Mouse (Mus musculus): ENCODE data around the gene Heca. TPM values are rescaled to one million over a fixed set of nuclear protein-coding genes. Genes with fewer than 3 reads are reported as not detected.
A peak's percentile ranks its signal among the peaks of the same experiment; 100 is the strongest.
"Not testable (repeated sequence)": the region's sequence is repeated elsewhere in the genome, so short reads cannot be mapped to it uniquely, and the experiment has no call there.

The Heca gene
- polyA plus RNA-seq (2015; fragmentation: Nextera tagmentation; extraction: Ambion mirVana), result 4.4 and 6.4 TPM in 2 replicates

DNA sequence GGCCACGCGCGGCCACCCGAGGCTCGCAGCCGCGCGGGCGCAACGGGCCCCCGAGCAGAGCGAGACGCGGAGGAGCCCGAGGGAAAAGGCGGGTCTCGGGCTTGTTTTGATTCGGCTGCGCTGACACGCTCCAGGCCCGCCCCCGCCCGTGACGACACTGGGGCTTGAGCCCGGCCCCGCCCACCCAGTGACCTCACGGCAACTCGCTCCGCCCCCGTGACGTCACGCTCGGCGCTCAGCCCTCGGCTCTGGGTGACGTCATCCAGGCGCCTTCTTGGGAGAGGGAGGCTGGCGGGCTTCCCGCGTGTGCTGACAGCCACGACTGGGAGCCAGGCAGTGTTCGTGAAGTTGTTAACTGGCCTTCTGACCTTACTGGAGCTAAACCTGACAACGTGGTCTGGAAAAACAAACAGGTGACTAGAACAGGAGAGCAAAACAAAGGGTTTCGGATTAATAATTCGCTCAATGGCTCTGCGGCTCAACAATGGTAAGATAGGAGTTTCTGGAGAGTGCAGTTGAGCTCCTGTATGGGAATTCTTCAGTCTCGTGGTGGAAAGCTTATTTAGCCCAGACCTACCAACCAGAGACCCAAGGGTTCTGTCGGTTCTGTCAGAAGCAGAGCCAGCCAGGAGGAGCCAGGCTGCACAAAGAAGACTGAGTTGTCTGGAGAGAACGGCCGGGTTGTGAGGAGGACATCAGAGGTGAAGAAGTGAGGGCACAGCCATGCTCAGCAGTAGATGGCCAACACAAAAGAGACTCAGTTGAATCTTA lies at the start of gene Heca:
Heca (minus strand) TSS at position 108 of the 771 bp plus-strand sequence.
- peak within 1 kb of the TSS; percentile 91 for H3K9ac ChIP-seq (ENCODE audit: low read depth, low read length)
- ATAC-seq, result peak; percentile 97
- peaks cover 15% of the 10 kb centered on the region for H3K4me1 ChIP-seq (ENCODE audit: control insufficient read depth, insufficient read depth, low read length)
- H3K9me3 ChIP-seq (replicated peaks; ENCODE audit: control insufficient read depth, low read length, poor library complexity, severe bottlenecking), result 0 out of 2 replicates have a peak, but pooled peaks cover 2% of the 10 kb centered on the region
- peak within 1 kb of the TSS; percentile 93 for H3K4me3 ChIP-seq (ENCODE audit: low read depth, low read length)
- H3K4me2 ChIP-seq (ENCODE audit: low read length), result peak within 1 kb of the TSS; percentile 63
- H3K27ac ChIP-seq (ENCODE audit: low read length), result peak within 1 kb of the TSS; percentile 92
- H3K27me3 ChIP-seq (ENCODE audit: control insufficient read depth, insufficient read depth, low read depth, low read length), result no peaks in the 10 kb centered on the region
- no peaks in the 10 kb centered on the region for H3K36me3 ChIP-seq (ENCODE audit: control insufficient read depth, insufficient read depth, low read length)
- WGBS, result 8% methylated on average over 50 of the region's 50 CpGs

GRCm38 (mm10) chr10:17990576-17990975 lies 42.7 kb upstream of the Heca start:
- Histone ChIP-seq H3K4me2 (ENCODE audit: low read length) (no peak overlapping the region), H3K27ac (ENCODE audit: low read length) (no peak overlapping the region), H3K4me3 (ENCODE audit: low read depth, low read length) (no peak overlapping the region), H3K9me3 (replicated peaks; ENCODE audit: control insufficient read depth, low read length, poor library complexity, severe bottlenecking) (no peaks in the 10 kb centered on the region), H3K27me3 (ENCODE audit: control insufficient read depth, insufficient read depth, low read depth, low read length) (no peaks in the 10 kb centered on the region), H3K9ac (ENCODE audit: low read depth, low read length) (no peak overlapping the region), H3K36me3 (ENCODE audit: control insufficient read depth, insufficient read depth, low read length) (no peaks in the 10 kb centered on the region), H3K4me1 (ENCODE audit: control insufficient read depth, insufficient read depth, low read length) (no peaks in the 10 kb centered on the region)
- 93% methylated on average over 4 of the region's 4 CpGs for WGBS
- ATAC-seq, result no peak

- Histone ChIP-seq H3K4me3 (ENCODE audit: low read depth, low read length) (no peak overlapping the region), H3K9me3 (replicated peaks; ENCODE audit: control insufficient read depth, low read length, poor library complexity, severe bottlenecking) (no peaks in the 10 kb centered on the region), H3K4me1 (ENCODE audit: control insufficient read depth, insufficient read depth, low read length) (no peaks in the 10 kb centered on the region), H3K27me3 (ENCODE audit: control insufficient read depth, insufficient read depth, low read depth, low read length) (no peaks in the 10 kb centered on the region), H3K4me2 (ENCODE audit: low read length) (no peak overlapping the region), H3K27ac (ENCODE audit: low read length) (no peak overlapping the region), H3K36me3 (ENCODE audit: control insufficient read depth, insufficient read depth, low read length) (no peaks in the 10 kb centered on the region), H3K9ac (ENCODE audit: low read depth, low read length) (no peak overlapping the region)
- ATAC-seq, result no peak
- WGBS, result 80% methylated on average over 6 of the region's 6 CpGs
These were observed 41.3 kb upstream of the Heca start for GRCm38 (mm10) chr10:17989136-17989535.

GRCm38 (mm10) chr10:17987823-17988423 lies 40.1 kb upstream of the Heca start:
- H3K4me2 ChIP-seq (ENCODE audit: low read length), result no peak overlapping the region
- WGBS, result 85% methylated on average over 8 of the region's 8 CpGs
- no peaks in the 10 kb centered on the region for H3K27me3 ChIP-seq (ENCODE audit: control insufficient read depth, insufficient read depth, low read depth, low read length)
- H3K9me3 ChIP-seq (replicated peaks; ENCODE audit: control insufficient read depth, low read length, poor library complexity, severe bottlenecking), result no peaks in the 10 kb centered on the region
- no peak overlapping the region for H3K9ac ChIP-seq (ENCODE audit: low read depth, low read length)
- H3K36me3 ChIP-seq (ENCODE audit: control insufficient read depth, insufficient read depth, low read length), result no peaks in the 10 kb centered on the region
- no peak overlapping the region for H3K4me3 ChIP-seq (ENCODE audit: low read depth, low read length)
- H3K27ac ChIP-seq (ENCODE audit: low read length), result no peak overlapping the region
- ATAC-seq, result no peak
- H3K4me1 ChIP-seq (ENCODE audit: control insufficient read depth, insufficient read depth, low read length), result no peaks in the 10 kb centered on the region

DNA sequence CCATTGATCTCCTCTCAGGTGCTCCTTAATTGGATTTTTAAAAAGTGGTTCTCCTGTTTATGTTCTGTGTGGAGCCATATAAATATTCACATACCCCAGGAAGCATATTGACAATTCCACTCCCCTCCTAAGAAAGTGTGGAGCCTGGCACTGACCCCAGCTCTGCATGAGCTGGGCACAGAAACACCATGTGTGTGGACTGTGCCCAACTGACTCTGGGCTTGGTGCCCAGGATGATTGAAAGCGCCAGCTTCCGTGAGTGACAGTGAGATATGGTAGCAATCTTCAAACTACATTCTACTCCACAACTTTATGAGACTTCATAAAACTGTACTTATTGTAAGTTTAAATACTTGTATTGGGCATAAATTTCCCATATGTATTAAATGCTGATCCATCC lies 35.4 kb upstream of the Heca start:
- WGBS, result 78% methylated on average over 2 of the region's 2 CpGs
- no peaks in the 10 kb centered on the region for H3K9me3 ChIP-seq (replicated peaks; ENCODE audit: control insufficient read depth, low read length, poor library complexity, severe bottlenecking)
- no peaks in the 10 kb centered on the region for H3K27me3 ChIP-seq (ENCODE audit: control insufficient read depth, insufficient read depth, low read depth, low read length)
- H3K4me3 ChIP-seq (ENCODE audit: low read depth, low read length), result no peak overlapping the region
- no peaks in the 10 kb centered on the region for H3K4me1 ChIP-seq (ENCODE audit: control insufficient read depth, insufficient read depth, low read length)
- H3K9ac ChIP-seq (ENCODE audit: low read depth, low read length), result no peak overlapping the region
- peak; percentile 56; the same call in 1 of the 2 replicates for ATAC-seq
- no peaks in the 10 kb centered on the region for H3K36me3 ChIP-seq (ENCODE audit: control insufficient read depth, insufficient read depth, low read length)
- H3K27ac ChIP-seq (ENCODE audit: low read length), result no peak overlapping the region
- H3K4me2 ChIP-seq (ENCODE audit: low read length), result no peak overlapping the region

DNA sequence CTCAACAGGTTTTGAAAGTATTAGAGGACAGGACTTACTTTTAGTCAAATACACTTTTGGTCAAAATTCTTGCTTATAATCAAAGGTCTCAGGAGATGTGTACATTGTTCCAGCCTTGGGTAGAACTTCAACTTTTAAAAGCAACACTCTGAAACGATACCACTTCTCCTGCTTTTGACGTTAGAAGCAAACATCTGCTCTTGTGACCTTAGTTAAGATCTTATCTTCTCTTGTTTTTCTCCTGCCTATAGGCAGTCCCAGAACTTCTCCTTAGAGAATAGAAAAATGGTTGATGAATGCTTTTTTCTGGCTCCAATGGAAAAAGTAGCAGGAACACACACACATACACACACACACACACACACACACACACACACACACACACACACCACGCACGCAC lies 18.2 kb upstream of the Heca start:
- no peak overlapping the region for H3K27ac ChIP-seq (ENCODE audit: low read length)
- ATAC-seq, result no peak
- no peaks in the 10 kb centered on the region for H3K36me3 ChIP-seq (ENCODE audit: control insufficient read depth, insufficient read depth, low read length)
- 82% methylated on average over 4 of the region's 4 CpGs for WGBS
- no peak overlapping the region for H3K9ac ChIP-seq (ENCODE audit: low read depth, low read length)
- no peaks in the 10 kb centered on the region for H3K4me1 ChIP-seq (ENCODE audit: control insufficient read depth, insufficient read depth, low read length)
- no peak overlapping the region for H3K4me2 ChIP-seq (ENCODE audit: low read length)
- no peaks in the 10 kb centered on the region for H3K27me3 ChIP-seq (ENCODE audit: control insufficient read depth, insufficient read depth, low read depth, low read length)
- H3K4me3 ChIP-seq (ENCODE audit: low read depth, low read length), result no peak overlapping the region
- no peaks in the 10 kb centered on the region for H3K9me3 ChIP-seq (replicated peaks; ENCODE audit: control insufficient read depth, low read length, poor library complexity, severe bottlenecking)

GRCm38 (mm10) chr10:17950761-17951160 lies 2.9 kb upstream of the Heca start:
- Histone ChIP-seq H3K4me2 (ENCODE audit: low read length) (no peak overlapping the region), H3K4me1 (ENCODE audit: control insufficient read depth, insufficient read depth, low read length) (peaks cover 8% of the 10 kb centered on the region), H3K9me3 (replicated peaks; ENCODE audit: control insufficient read depth, low read length, poor library complexity, severe bottlenecking) (peaks cover 7% of the 10 kb centered on the region; the same call in 1 of the 2 replicates), H3K36me3 (ENCODE audit: control insufficient read depth, insufficient read depth, low read length) (no peaks in the 10 kb centered on the region), H3K27me3 (ENCODE audit: control insufficient read depth, insufficient read depth, low read depth, low read length) (no peaks in the 10 kb centered on the region), H3K27ac (ENCODE audit: low read length) (no peak overlapping the region), H3K9ac (ENCODE audit: low read depth, low read length) (no peak overlapping the region), H3K4me3 (ENCODE audit: low read depth, low read length) (no peak overlapping the region)
- no peak for ATAC-seq
- WGBS, result 80% methylated on average over 5 of the region's 5 CpGs

DNA sequence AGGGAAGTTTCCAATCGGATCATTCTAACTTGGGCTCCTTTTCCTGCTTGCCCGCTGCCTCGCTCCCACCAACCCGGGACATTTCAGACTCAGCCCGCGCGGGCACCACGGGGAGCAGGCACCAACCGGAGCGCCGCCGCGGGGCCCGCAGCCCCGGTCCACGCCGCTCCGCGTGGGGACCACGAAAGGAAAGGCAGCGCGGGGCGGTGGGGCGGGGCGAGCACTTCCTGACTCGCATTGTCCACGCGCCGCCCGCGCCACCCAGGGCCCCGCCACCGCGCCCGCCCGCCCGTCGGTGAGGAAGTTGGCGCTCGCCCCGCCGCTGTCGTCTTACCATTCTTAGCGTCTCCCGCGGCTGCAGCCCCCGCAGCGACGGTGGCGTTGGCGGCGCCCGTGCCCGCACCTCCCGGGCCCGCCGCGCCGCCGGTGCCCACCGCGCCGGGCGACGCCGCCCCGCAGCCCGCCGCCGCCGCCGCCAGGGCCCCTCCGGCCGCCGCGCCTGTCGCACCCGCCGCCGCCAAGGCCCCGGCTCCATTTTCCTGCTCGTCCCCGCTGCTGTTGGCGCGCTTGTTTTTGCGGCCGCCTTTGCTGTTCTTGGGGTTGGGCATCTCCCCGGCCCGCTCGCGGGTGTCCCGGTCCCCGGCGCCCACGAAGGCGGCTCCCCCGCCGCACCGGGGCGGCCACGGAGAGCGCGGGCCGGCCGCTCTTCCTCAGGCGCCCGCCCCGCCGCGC lies 526 bp downstream of the Heca start:
- H3K27ac ChIP-seq (ENCODE audit: low read length), result peak overlapping the region; percentile 92
- peak overlapping the region; percentile 91 for H3K9ac ChIP-seq (ENCODE audit: low read depth, low read length)
- WGBS, result under 1% methylated on average over 58 of the region's 110 CpGs
- no peaks in the 10 kb centered on the region for H3K36me3 ChIP-seq (ENCODE audit: control insufficient read depth, insufficient read depth, low read length)
- peak; percentile 66 for ATAC-seq
- H3K4me2 ChIP-seq (ENCODE audit: low read length), result peak overlapping the region; percentile 63
- 0 out of 2 replicates have a peak, but pooled peaks cover 2% of the 10 kb centered on the region for H3K9me3 ChIP-seq (replicated peaks; ENCODE audit: control insufficient read depth, low read length, poor library complexity, severe bottlenecking)
- H3K4me1 ChIP-seq (ENCODE audit: control insufficient read depth, insufficient read depth, low read length), result peaks cover 15% of the 10 kb centered on the region
- no peaks in the 10 kb centered on the region for H3K27me3 ChIP-seq (ENCODE audit: control insufficient read depth, insufficient read depth, low read depth, low read length)
- peak overlapping the region; percentile 93 for H3K4me3 ChIP-seq (ENCODE audit: low read depth, low read length)

- H3K27me3 ChIP-seq (ENCODE audit: control insufficient read depth, insufficient read depth, low read depth, low read length); H3K9me3 ChIP-seq (replicated peaks; ENCODE audit: control insufficient read depth, low read length, poor library complexity, severe bottlenecking); ATAC-seq; H3K36me3 ChIP-seq (ENCODE audit: control insufficient read depth, insufficient read depth, low read length): not testable (repeated sequence)
- Histone ChIP-seq H3K4me1 (ENCODE audit: control insufficient read depth, insufficient read depth, low read length) (peaks cover 15% of the 10 kb centered on the region), H3K4me2 (ENCODE audit: low read length) (peak overlapping the region; percentile 63), H3K9ac (ENCODE audit: low read depth, low read length) (peak overlapping the region; percentile 91), H3K4me3 (ENCODE audit: low read depth, low read length) (peak overlapping the region; percentile 93), H3K27ac (ENCODE audit: low read length) (peak overlapping the region; percentile 92)
- 0% methylated on average over 4 of the region's 4 CpGs for WGBS
These were observed 1.1 kb downstream of the Heca start for GRCm38 (mm10) chr10:17946799-17947174.
